Comparison of ENCODE assay signal across 9 mouse cellular contexts in genomic region chr7:120982968-120983367, GRCm38 (mm10). TPM values are rescaled to one million over a fixed set of nuclear protein-coding genes. Genes with fewer than 3 reads are reported as not detected.
DNase-seq lines count a peak whose midpoint lies in the region; ATAC-seq and TF ChIP-seq lines count a peak whose summit lies in the region.
"Had no signal": no experiment of that assay in that cellular context is flagged by ENCODE, and none has a peak within 500 bp of the region (broad histone marks: within the 10 kb centered on the region; RNA-seq: fewer than 3 reads in every experiment).

No protein-coding gene starts in this region.

- ATAC-seq in liver, embryonic 12.5 days = no peak
- no peak for ATAC-seq in stomach, postnatal 0 days (ENCODE audit: low FRiP score, low TSS enrichment)

- TF ChIP-seq EP300 in stomach, postnatal 0 days (optimal IDR thresholded peaks at IDR 0.05) = no peak

- no peaks in the 10 kb centered on the region for H3K27me3 ChIP-seq in thymus, adult 2 months (ENCODE audit: control insufficient read depth, insufficient read depth, low read length)
- H3K27me3 ChIP-seq in liver, embryonic 12.5 days (replicated peaks) = peaks cover 13% of the 10 kb centered on the region
- H3K27me3 ChIP-seq in stomach, postnatal 0 days (ENCODE audit: control insufficient read depth, insufficient read depth, low read length) = no peaks in the 10 kb centered on the region

- H3K4me1 ChIP-seq in thymus, adult 2 months (replicated peaks; ENCODE audit: control insufficient read depth, insufficient read depth, low read length) = peaks cover 5% of the 10 kb centered on the region; the same call in 1 of the 2 replicates
- peaks cover 30% of the 10 kb centered on the region for H3K4me1 ChIP-seq in liver, embryonic 12.5 days
- no peaks in the 10 kb centered on the region for H3K4me1 ChIP-seq in stomach, postnatal 0 days (replicated peaks; ENCODE audit: control insufficient read depth, insufficient read depth)

- H3K4me3 ChIP-seq in thymus, adult 2 months (ENCODE audit: control insufficient read depth, insufficient read depth, low read length) = peak overlapping the region; percentile 92; the same call in 1 of the 2 replicates
- peak overlapping the region; percentile 95 for H3K4me3 ChIP-seq in liver, embryonic 12.5 days
- H3K4me3 ChIP-seq in stomach, postnatal 0 days (ENCODE audit: low read depth, low read length) = peak overlapping the region; percentile 87

- H3K9ac ChIP-seq in liver, embryonic 12.5 days = peak overlapping the region; percentile 85
- H3K9ac ChIP-seq in stomach, postnatal 0 days (ENCODE audit: low read length) = peak overlapping the region; percentile 67

- no peak overlapping the region for H3K27ac ChIP-seq in thymus, adult 2 months (ENCODE audit: control insufficient read depth, insufficient read depth, low read length)
- peak overlapping the region; percentile 86 for H3K27ac ChIP-seq in liver, embryonic 12.5 days
- peak overlapping the region; percentile 65; the same call in 1 of the 2 replicates for H3K27ac ChIP-seq in stomach, postnatal 0 days (replicated peaks)

- no peaks in the 10 kb centered on the region for H3K9me3 ChIP-seq in liver, embryonic 12.5 days (replicated peaks)
- no peaks in the 10 kb centered on the region for H3K9me3 ChIP-seq in stomach, postnatal 0 days (ENCODE audit: control insufficient read depth, low read length)

- no peak for TF ChIP-seq CTCF in thymus, adult 2 months (IDR thresholded peaks at IDR 0.05; ENCODE audit: borderline replicate concordance, control insufficient read depth, extremely low read depth, insufficient read depth, low read length, poor library complexity)
- no peak for TF ChIP-seq CTCF in stomach, postnatal 0 days (IDR thresholded peaks at IDR 0.05; ENCODE audit: low read depth)

- DNase-seq in adrenal gland, postnatal 36 days = peak; percentile 2 to 5
- DNase-seq in adrenal gland, postnatal 4 days (ENCODE audit: low spot score in 2 of 2) = no peak
- DNase-seq in thymus, adult 2 months = no peak
- no peak for DNase-seq in thymus, postnatal 36 days
- DNase-seq in stomach, postnatal 0 days (ENCODE audit: low spot score) = no peak
- DNase-seq in ovary, postnatal 10 days (ENCODE audit: low spot score) = no peak
- no peak for DNase-seq in cerebellum, adult 8-10 months

- 5% methylated on average over 7 of the region's 7 CpGs for WGBS in thymus, adult 2 months
- 6% methylated on average over 7 of the region's 7 CpGs for WGBS in liver, embryonic 12.5 days (ENCODE audit: insufficient replicate concordance)
- 9% methylated on average over 7 of the region's 7 CpGs for WGBS in stomach, postnatal 0 days

- no peak for TF ChIP-seq POLR2A in thymus, adult 2 months (IDR thresholded peaks at IDR 0.05; ENCODE audit: control insufficient read depth, extremely low read depth, insufficient read depth, low read length, poor library complexity)

- H3K4me2 ChIP-seq in liver, embryonic 12.5 days = peak overlapping the region; percentile 93
- peak overlapping the region; percentile 88 for H3K4me2 ChIP-seq in stomach, postnatal 0 days (replicated peaks; ENCODE audit: low read depth)

- H3K36me3 ChIP-seq in thymus, adult 2 months (ENCODE audit: control insufficient read depth, insufficient read depth, low read length) = no peaks in the 10 kb centered on the region
- peaks cover 6% of the 10 kb centered on the region; the same call in 1 of the 2 replicates for H3K36me3 ChIP-seq in liver, embryonic 12.5 days
- H3K36me3 ChIP-seq in stomach, postnatal 0 days (ENCODE audit: control insufficient read depth, insufficient read depth, low read length) = no peaks in the 10 kb centered on the region

RNA-seq across cellular contexts. Expression of gene Mfsd13b, which starts 0.7 kb away (rescaled TPM):
- not detected for total RNA-seq in adrenal gland, postnatal 36 days (2021)
- not detected for total RNA-seq in adrenal gland, postnatal 4 days (2021)
- polyA plus RNA-seq in thymus, adult 2 months (2012; rRNA removed) = 0.13 and 0.16 TPM in 2 replicates
- polyA plus RNA-seq in liver, embryonic 12.5 days (2016; fragmentation: Nextera tagmentation; extraction: Ambion mirVana) = 0.18 TPM in 1 of 2 replicates, not detected in the other
- polyA plus RNA-seq in stomach, postnatal 0 days (2015; fragmentation: Nextera tagmentation; extraction: Ambion mirVana) = 0.19 and 0.34 TPM in 2 replicates
- total RNA-seq: hematopoietic stem cell, adult 5-6 weeks had no signal

RNA-seq across cellular contexts. Expression of gene Cdr2, which starts 0.9 kb away (rescaled TPM):
- 10 to 100 TPM in 1 of 2 experiments, 1 to 10 TPM in 1; 4.9 to 15.0 TPM for total RNA-seq in adrenal gland, postnatal 36 days (2021)
- total RNA-seq in adrenal gland, postnatal 4 days (2021) = 10 to 100 TPM; 11.9 to 18.0 TPM
- 6.0 TPM in 2 replicates for polyA plus RNA-seq in thymus, adult 2 months (2012; rRNA removed)
- 39.3 and 40.8 TPM in 2 replicates for polyA plus RNA-seq in liver, embryonic 12.5 days (2016; fragmentation: Nextera tagmentation; extraction: Ambion mirVana)
- polyA plus RNA-seq in stomach, postnatal 0 days (2015; fragmentation: Nextera tagmentation; extraction: Ambion mirVana) = 5.0 and 5.6 TPM in 2 replicates

RNA-seq across cellular contexts. Expression of gene Mettl9, which starts 51.3 kb away (rescaled TPM):
- total RNA-seq in adrenal gland, postnatal 36 days (2021) = 100 to 1,000 TPM; 107 to 136 TPM
- total RNA-seq in adrenal gland, postnatal 4 days (2021) = 100 to 1,000 TPM; 134 to 136 TPM
- polyA plus RNA-seq in thymus, adult 2 months (2012; rRNA removed) = 20.7 and 28.1 TPM in 2 replicates
- polyA plus RNA-seq in liver, embryonic 12.5 days (2016; fragmentation: Nextera tagmentation; extraction: Ambion mirVana) = 71.8 and 73.5 TPM in 2 replicates
- 82.1 and 85.2 TPM in 2 replicates for polyA plus RNA-seq in stomach, postnatal 0 days (2015; fragmentation: Nextera tagmentation; extraction: Ambion mirVana)

Comparison
In these comparisons a context has a peak if more than half of its experiments do, and no peak if none do; other contexts are left out.
1. DNase-seq: peak in adrenal gland, postnatal 36 days (2 of 2); none in adrenal gland, postnatal 4 days (0 of 2), thymus, adult 2 months (single experiment), thymus, postnatal 36 days (0 of 2), stomach, postnatal 0 days (single experiment), ovary, postnatal 10 days (single experiment) and cerebellum, adult 8-10 months (single experiment).
2. Peak in every context shown above with its lines, with median percentiles within 50 percentile points of each other: H3K4me3 ChIP-seq.